Mouse (Mus musculus) midbrain, embryonic 13.5 days (tissue): ENCODE data around the gene Eva1b. TPM values are rescaled to one million over a fixed set of nuclear protein-coding genes. Genes with fewer than 3 reads are reported as not detected.

Experiments
- ATAC-seq: fragments of 200-750 bp; cut with Nextera tagmentation; 2 replicates; pipeline ENCODE4 v1.8.0; 2017; ENCODE audit warnings: mild to moderate bottlenecking, moderate TSS enrichment, moderate library complexity
- H3K27ac ChIP-seq: fragments of 300-500 bp; sonication (generic); 2 replicates; pipeline ENCODE4 v1.5.1; 2015; ENCODE audit warnings: inconsistent platforms, mild to moderate bottlenecking, moderate library complexity
- H3K27me3 ChIP-seq: fragments of 300-500 bp; sonication (generic); 2 replicates; pipeline ENCODE4 v1.6.1; 2015; ENCODE audit warnings: mild to moderate bottlenecking, inconsistent platforms
- H3K36me3 ChIP-seq: fragments of 300-500 bp; sonication (generic); 2 replicates; pipeline ENCODE4 v1.6.1; 2015; ENCODE audit warnings: mild to moderate bottlenecking, inconsistent platforms
- H3K4me1 ChIP-seq: fragments of 300-500 bp; sonication (generic); replicated peaks from 2 replicates; pipeline ENCODE4 v1.6.1; 2015; ENCODE audit warnings: inconsistent platforms
- H3K4me2 ChIP-seq: fragments of 300-500 bp; sonication (generic); replicated peaks from 2 replicates; pipeline ENCODE4 v1.6.1; 2015; ENCODE audit warnings: moderate library complexity, mild to moderate bottlenecking, inconsistent platforms
- H3K4me3 ChIP-seq: fragments of 300-500 bp; sonication (generic); replicated peaks from 2 replicates; pipeline ENCODE4 v1.5.1; 2015; ENCODE audit warnings: mild to moderate bottlenecking, inconsistent platforms
- H3K9ac ChIP-seq: fragments of 300-500 bp; sonication (generic); replicated peaks from 2 replicates; pipeline ENCODE4 v1.6.1; 2015; ENCODE audit warnings: mild to moderate bottlenecking, inconsistent platforms
- H3K9me3 ChIP-seq: fragments of 300-500 bp; sonication (generic); 2 replicates; pipeline ENCODE4 v1.6.1; 2016; ENCODE audit warnings: mild to moderate bottlenecking, inconsistent platforms
- WGBS: fragments of 180-500 bp; shearing (Covaris S2); methylation state at CpG from one replicate; pipeline ENCODE4 v1.1.7; 2015; 5-methylcytosine and 5-hydroxymethylcytosine counted together
- polyA plus RNA-seq: library from polyadenylated mRNA; unstranded; fragments of >200 nt; fragmentation: Nextera tagmentation; extraction: Ambion mirVana; gene quantifications from 2 replicates; pipeline ENCODE4 v1.2.1, GENCODE M21; 2015

The Eva1b gene
- polyA plus RNA-seq, 1 experiment from 2014 or later: 12.9 TPM

DNA sequence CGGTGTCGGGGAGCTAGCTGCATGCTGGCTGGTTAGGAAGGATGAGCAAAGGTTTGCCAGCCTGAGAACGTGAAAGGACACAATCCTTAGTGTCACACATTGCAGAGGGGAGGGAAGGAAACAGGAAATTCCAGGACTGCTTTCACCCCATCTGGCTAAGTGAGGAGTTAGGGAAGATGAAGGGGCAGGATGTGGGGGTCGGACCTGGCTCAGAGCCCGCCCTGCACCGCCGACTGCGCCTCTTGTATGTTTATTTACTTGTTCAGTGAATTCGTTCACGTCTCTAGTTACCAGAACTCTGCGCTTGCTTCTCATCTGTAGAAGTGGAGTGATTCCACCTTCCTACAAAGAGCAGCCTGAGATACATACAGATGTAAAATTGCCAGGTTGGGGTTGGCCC is 17.0 kb upstream of the Eva1b start:
- H3K36me3 ChIP-seq: peaks cover 83% of the 10 kb centered on the region
- 92% methylated on average over 11 of the region's 11 CpGs for WGBS
- no peak for ATAC-seq
- H3K9ac ChIP-seq: no peak overlapping the region; the same call in 1 of the 2 replicates
- no peaks in the 10 kb centered on the region for H3K27me3 ChIP-seq
- peaks cover 14% of the 10 kb centered on the region for H3K4me1 ChIP-seq
- H3K4me3 ChIP-seq: no peak overlapping the region
- H3K9me3 ChIP-seq: no peaks in the 10 kb centered on the region
- no peak overlapping the region for H3K27ac ChIP-seq
- no peak overlapping the region for H3K4me2 ChIP-seq

- Histone ChIP-seq H3K4me1 (peaks cover 14% of the 10 kb centered on the region), H3K9ac (no peak overlapping the region), H3K27me3 (no peaks in the 10 kb centered on the region), H3K4me3 (no peak overlapping the region), H3K9me3 (no peaks in the 10 kb centered on the region), H3K4me2 (no peak overlapping the region), H3K27ac (no peak overlapping the region), H3K36me3 (peaks cover 83% of the 10 kb centered on the region)
- peak; percentile 45; the same call in 1 of the 2 replicates for ATAC-seq
- WGBS: 62% methylated on average over 10 of the region's 10 CpGs
These were observed 16.0 kb upstream of the Eva1b start for GRCm38 (mm10) chr4:126131290-126132121.

GRCm38 (mm10) chr4:126132636-126133264 is 14.8 kb upstream of the Eva1b start:
- no peak for ATAC-seq

DNA sequence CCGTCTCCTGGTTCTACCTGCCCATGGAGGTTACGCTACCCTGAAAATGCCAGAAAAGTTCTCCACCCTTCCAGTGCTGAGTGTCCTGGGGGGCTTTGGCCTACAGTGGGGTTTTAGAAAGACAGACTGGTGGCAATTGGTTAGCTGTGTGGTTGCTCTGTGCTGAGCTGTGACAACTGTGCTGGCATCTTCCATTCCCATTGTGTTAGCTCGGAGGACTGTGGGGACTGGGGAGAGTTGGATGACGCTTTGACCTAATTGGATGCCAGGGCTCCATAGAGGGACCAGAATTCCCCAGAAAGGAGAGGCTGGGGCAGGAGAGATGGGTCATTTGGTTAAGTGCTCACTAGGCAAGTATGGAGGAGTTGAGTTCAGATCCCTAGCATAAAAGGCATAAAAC is 13.3 kb upstream of the Eva1b start:
- H3K4me2 ChIP-seq: no peak overlapping the region
- peaks cover 84% of the 10 kb centered on the region for H3K36me3 ChIP-seq
- no peak overlapping the region for H3K9ac ChIP-seq
- peaks cover 14% of the 10 kb centered on the region for H3K4me1 ChIP-seq
- H3K27me3 ChIP-seq: no peaks in the 10 kb centered on the region
- WGBS: 97% methylated on average over 4 of the region's 4 CpGs
- no peaks in the 10 kb centered on the region for H3K9me3 ChIP-seq
- H3K4me3 ChIP-seq: no peak overlapping the region
- ATAC-seq: no peak
- no peak overlapping the region for H3K27ac ChIP-seq

More at GRCm38 (mm10) chr4:126132636-126133264, 14.8 kb upstream of the Eva1b start:
- peaks cover 84% of the 10 kb centered on the region for H3K36me3 ChIP-seq
- H3K27me3 ChIP-seq: no peaks in the 10 kb centered on the region
- H3K4me2 ChIP-seq: no peak overlapping the region
- H3K9ac ChIP-seq: no peak overlapping the region
- H3K4me1 ChIP-seq: peaks cover 14% of the 10 kb centered on the region
- H3K4me3 ChIP-seq: no peak overlapping the region
- H3K27ac ChIP-seq: no peak overlapping the region
- no peaks in the 10 kb centered on the region for H3K9me3 ChIP-seq
- WGBS: 82% methylated on average over 6 of the region's 6 CpGs

GRCm38 (mm10) chr4:126134639-126135038 is 12.9 kb upstream of the Eva1b start:
- H3K36me3 ChIP-seq: peaks cover 84% of the 10 kb centered on the region
- ATAC-seq: no peak
- no peak overlapping the region for H3K27ac ChIP-seq
- WGBS: 92% methylated on average over 4 of the region's 4 CpGs
- H3K4me2 ChIP-seq: no peak overlapping the region
- H3K4me3 ChIP-seq: no peak overlapping the region
- no peak overlapping the region for H3K9ac ChIP-seq
- no peaks in the 10 kb centered on the region for H3K9me3 ChIP-seq
- peaks cover 14% of the 10 kb centered on the region for H3K4me1 ChIP-seq
- no peaks in the 10 kb centered on the region for H3K27me3 ChIP-seq

GRCm38 (mm10) chr4:126137773-126138172 is 9.8 kb upstream of the Eva1b start:
- no peak for ATAC-seq

DNA sequence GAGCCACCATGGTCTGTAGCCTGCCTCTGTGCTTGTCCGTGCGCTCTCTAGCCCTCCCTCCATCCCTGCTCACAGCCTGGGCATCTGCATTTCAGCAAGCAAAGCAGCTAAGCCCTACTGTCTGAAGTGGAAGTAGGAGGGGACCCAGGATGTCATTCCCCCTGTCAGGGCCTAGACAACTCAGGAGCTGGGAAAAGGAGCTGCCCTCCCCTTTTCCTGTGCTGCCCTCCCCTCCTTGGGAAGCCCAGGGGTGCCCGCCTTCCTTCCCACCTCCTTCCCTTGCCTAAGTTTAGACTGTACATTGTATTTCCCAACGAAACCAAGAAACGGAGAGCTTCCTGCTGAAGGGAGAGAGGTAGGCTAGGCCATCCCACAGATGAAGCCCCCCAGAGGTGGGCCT is 6.5 kb upstream of the Eva1b start:
- no peak overlapping the region for H3K9ac ChIP-seq
- no peak overlapping the region for H3K27ac ChIP-seq
- peaks cover 44% of the 10 kb centered on the region for H3K36me3 ChIP-seq
- 80% methylated on average over 5 of the region's 5 CpGs for WGBS
- H3K27me3 ChIP-seq: no peaks in the 10 kb centered on the region
- no peak overlapping the region for H3K4me3 ChIP-seq
- no peak for ATAC-seq
- no peaks in the 10 kb centered on the region for H3K4me1 ChIP-seq
- H3K9me3 ChIP-seq: no peaks in the 10 kb centered on the region
- H3K4me2 ChIP-seq: no peak overlapping the region

More at GRCm38 (mm10) chr4:126137773-126138172, 9.8 kb upstream of the Eva1b start:
- Histone ChIP-seq H3K9ac (no peak overlapping the region), H3K4me3 (no peak overlapping the region), H3K9me3 (no peaks in the 10 kb centered on the region), H3K36me3 (peaks cover 72% of the 10 kb centered on the region), H3K27ac (no peak overlapping the region), H3K4me1 (no peaks in the 10 kb centered on the region), H3K27me3 (no peaks in the 10 kb centered on the region), H3K4me2 (no peak overlapping the region)
- WGBS: 83% methylated on average over 4 of the region's 4 CpGs

GRCm38 (mm10) chr4:126145396-126145795 is 2.1 kb upstream of the Eva1b start:
- H3K27ac ChIP-seq: no peak overlapping the region
- no peak overlapping the region for H3K4me2 ChIP-seq
- WGBS: 60% methylated on average over 4 of the region's 4 CpGs
- 0 out of 2 replicates have a peak, but pooled peaks cover 3% of the 10 kb centered on the region for H3K36me3 ChIP-seq
- ATAC-seq: no peak
- H3K4me1 ChIP-seq: peaks cover 21% of the 10 kb centered on the region
- no peak overlapping the region for H3K9ac ChIP-seq
- no peak overlapping the region for H3K4me3 ChIP-seq
- peaks cover 39% of the 10 kb centered on the region for H3K27me3 ChIP-seq
- no peaks in the 10 kb centered on the region for H3K9me3 ChIP-seq

DNA sequence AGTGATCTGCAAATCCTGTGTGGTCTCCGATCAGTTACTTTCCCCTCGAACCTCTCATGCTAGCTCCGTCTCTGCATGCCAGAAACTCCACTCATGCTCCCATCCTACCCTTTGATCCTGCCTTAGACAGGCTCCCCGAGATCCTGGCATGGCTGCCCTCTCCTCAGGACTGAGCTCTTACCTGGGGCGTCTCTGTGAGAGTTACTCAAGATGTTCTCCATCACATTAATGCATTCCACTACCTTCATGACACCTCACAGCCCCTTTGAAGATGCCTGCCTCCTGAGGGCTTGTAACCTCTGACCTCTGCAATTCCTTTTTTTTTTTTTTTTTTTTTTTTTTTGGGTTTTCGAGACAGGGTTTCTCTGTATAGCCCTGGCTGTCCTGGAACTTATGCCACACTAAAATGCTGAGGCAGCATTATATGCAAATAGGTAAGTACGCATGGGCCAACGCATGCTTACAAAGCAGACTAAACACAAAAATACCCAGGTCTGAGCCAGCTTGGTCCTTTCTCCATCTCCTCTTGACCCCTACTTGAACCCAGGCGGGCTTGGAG is 491 bp upstream of the Eva1b start:
- Histone ChIP-seq H3K4me2 (no peak overlapping the region), H3K9ac (no peak overlapping the region), H3K4me1 (peaks cover 21% of the 10 kb centered on the region), H3K27ac (0 out of 2 replicates have a peak overlapping the region, but pooled peaks have one; percentile 5), H3K27me3 (peaks cover 56% of the 10 kb centered on the region), H3K4me3 (no peak overlapping the region), H3K9me3 (no peaks in the 10 kb centered on the region), H3K36me3 (0 out of 2 replicates have a peak, but pooled peaks cover 3% of the 10 kb centered on the region)
- ATAC-seq: no peak
- 60% methylated on average over 9 of the region's 9 CpGs for WGBS

DNA sequence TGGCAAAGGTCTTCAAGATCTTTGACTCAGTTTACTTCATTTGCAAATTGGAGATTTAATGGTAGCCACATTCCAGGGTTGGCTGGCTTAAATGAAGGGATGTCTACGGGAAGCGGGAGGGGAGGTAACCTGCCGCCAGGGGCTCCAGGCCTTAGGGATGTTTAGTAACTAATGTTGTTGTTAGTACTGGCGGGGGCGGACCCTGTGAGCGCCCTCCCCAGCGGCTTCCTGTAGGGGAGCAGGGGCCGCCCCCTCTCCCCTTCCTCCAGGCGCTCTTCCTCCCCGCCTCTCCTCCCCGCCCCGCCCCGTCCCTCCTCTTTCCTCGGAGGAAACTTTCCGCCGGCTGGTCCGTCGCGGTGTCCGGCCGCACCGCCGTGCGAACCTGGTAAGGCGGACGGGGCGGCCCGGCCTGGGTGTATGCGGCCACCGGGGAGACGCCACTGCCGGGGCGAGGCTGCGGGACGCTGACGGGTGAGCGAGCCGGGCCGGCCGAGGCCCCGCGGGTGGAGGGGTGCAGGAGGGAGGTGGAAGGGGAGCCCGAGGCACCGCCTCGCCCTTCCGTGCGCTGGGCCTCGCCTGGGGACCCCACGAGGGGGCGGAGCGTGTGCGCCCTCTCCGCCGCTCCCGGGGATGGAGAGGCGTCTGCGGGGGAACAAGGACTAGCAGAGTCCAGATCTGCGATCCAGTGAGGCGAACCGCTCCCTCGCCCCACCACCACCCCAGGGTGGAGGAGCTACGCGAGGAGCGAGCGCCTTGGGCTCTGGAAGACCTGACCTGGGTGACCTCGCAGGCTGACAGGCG is 817 bp downstream of the Eva1b start:
- H3K27ac ChIP-seq: no peak overlapping the region
- peaks cover 21% of the 10 kb centered on the region for H3K4me1 ChIP-seq
- peak overlapping the region; percentile 42 for H3K4me3 ChIP-seq
- H3K27me3 ChIP-seq: peaks cover 63% of the 10 kb centered on the region
- 0 out of 2 replicates have a peak, but pooled peaks cover 3% of the 10 kb centered on the region for H3K36me3 ChIP-seq
- under 1% methylated on average over 56 of the region's 67 CpGs for WGBS
- ATAC-seq: peak; percentile 31; the same call in 1 of the 2 replicates
- H3K4me2 ChIP-seq: peak overlapping the region; percentile 62
- no peaks in the 10 kb centered on the region for H3K9me3 ChIP-seq
- H3K9ac ChIP-seq: peak overlapping the region; percentile 59

GRCm38 (mm10) chr4:126149041-126149676 is 1.6 kb downstream of the Eva1b start:
- 20% methylated on average over 42 of the region's 42 CpGs for WGBS
- ATAC-seq: peak; percentile 38; the same call in 1 of the 2 replicates
- H3K4me1 ChIP-seq: peaks cover 21% of the 10 kb centered on the region

More at GRCm38 (mm10) chr4:126149041-126149676, 1.6 kb downstream of the Eva1b start:
- no peaks in the 10 kb centered on the region for H3K9me3 ChIP-seq
- H3K27me3 ChIP-seq: peaks cover 63% of the 10 kb centered on the region
- H3K9ac ChIP-seq: peak overlapping the region; percentile 59
- peak overlapping the region; percentile 62 for H3K4me2 ChIP-seq
- no peak overlapping the region for H3K27ac ChIP-seq
- H3K4me3 ChIP-seq: peak overlapping the region; percentile 42
- no peaks in the 10 kb centered on the region for H3K36me3 ChIP-seq
